Mouse (Mus musculus) hindbrain, embryonic 13.5 days (tissue): Measurements from ENCODE around the gene AI481877. TPM values are rescaled to one million over a fixed set of nuclear protein-coding genes. Genes with fewer than 3 reads are reported as not detected.

Experiments used
- ATAC-seq: fragments of 200-750 bp; cut with Nextera tagmentation; 2 replicates; pipeline ENCODE4 v1.8.0; 2017; ENCODE audit warnings: moderate TSS enrichment; ENCODE audit not compliant: low FRiP score
- H3K27ac ChIP-seq: fragments of 300-500 bp; sonication (generic); 2 replicates; pipeline ENCODE4 v1.5.1; 2015; ENCODE audit warnings: inconsistent platforms, mild to moderate bottlenecking, moderate library complexity
- H3K27me3 ChIP-seq: fragments of 300-500 bp; sonication (generic); 2 replicates; pipeline ENCODE4 v1.6.1; 2015; ENCODE audit warnings: mild to moderate bottlenecking, inconsistent platforms
- H3K36me3 ChIP-seq: fragments of 300-500 bp; sonication (generic); 2 replicates; pipeline ENCODE4 v1.6.1; 2015; ENCODE audit warnings: mild to moderate bottlenecking, inconsistent platforms
- H3K4me1 ChIP-seq: fragments of 300-500 bp; sonication (generic); replicated peaks from 2 replicates; pipeline ENCODE4 v1.6.1; 2015; ENCODE audit warnings: inconsistent platforms
- H3K4me2 ChIP-seq: fragments of 300-500 bp; sonication (generic); 2 replicates; pipeline ENCODE4 v1.6.1; 2015; ENCODE audit warnings: inconsistent platforms, mild to moderate bottlenecking, moderate library complexity
- H3K4me3 ChIP-seq: fragments of 300-500 bp; sonication (generic); 2 replicates; pipeline ENCODE4 v1.5.1; 2015; ENCODE audit warnings: mild to moderate bottlenecking, inconsistent platforms
- H3K9ac ChIP-seq: fragments of 300-500 bp; sonication (generic); 2 replicates; pipeline ENCODE4 v1.6.1; 2015; ENCODE audit warnings: mild to moderate bottlenecking, inconsistent platforms
- H3K9me3 ChIP-seq: fragments of 300-500 bp; sonication (generic); 2 replicates; pipeline ENCODE4 v1.6.1; 2016; ENCODE audit warnings: inconsistent platforms
- WGBS: fragments of 180-500 bp; shearing (Covaris S2); methylation state at CpG from one replicate; pipeline ENCODE4 v1.1.7; 2015; 5-methylcytosine and 5-hydroxymethylcytosine counted together
- polyA plus RNA-seq: library from polyadenylated mRNA; unstranded; fragments of >200 nt; fragmentation: Nextera tagmentation; extraction: Ambion mirVana; gene quantifications from 2 replicates; pipeline ENCODE4 v1.2.1, GENCODE M21; 2015

The AI481877 gene
- polyA plus RNA-seq, 1 experiment from 2014 or later: not detected

GRCm38 (mm10) chr4:59043074-59043473, 95.7 kb downstream of the AI481877 start:
- no peak overlapping the region for H3K9ac ChIP-seq
- no peak for ATAC-seq
- no peak overlapping the region for H3K4me3 ChIP-seq
- H3K4me1 ChIP-seq: 0 out of 2 replicates have a peak, but pooled peaks cover 6% of the 10 kb centered on the region
- no peak overlapping the region for H3K27ac ChIP-seq
- WGBS: 95% methylated on average over 5 of the region's 5 CpGs
- H3K9me3 ChIP-seq: no peaks in the 10 kb centered on the region
- peaks cover 33% of the 10 kb centered on the region for H3K36me3 ChIP-seq
- no peaks in the 10 kb centered on the region for H3K27me3 ChIP-seq
- H3K4me2 ChIP-seq: no peak overlapping the region

- no peak overlapping the region for H3K4me3 ChIP-seq
- 90% methylated on average over 11 of the region's 11 CpGs for WGBS
- no peak overlapping the region for H3K9ac ChIP-seq
- H3K9me3 ChIP-seq: no peaks in the 10 kb centered on the region
- H3K4me1 ChIP-seq: peaks cover 11% of the 10 kb centered on the region
- H3K4me2 ChIP-seq: no peak overlapping the region
- H3K36me3 ChIP-seq: peaks cover 33% of the 10 kb centered on the region
- no peaks in the 10 kb centered on the region for H3K27me3 ChIP-seq
- H3K27ac ChIP-seq: no peak overlapping the region
- ATAC-seq: no peak
These were observed 98.1 kb downstream of the AI481877 start for GRCm38 (mm10) chr4:59040397-59041287.

GRCm38 (mm10) chr4:59037525-59037924, 101.3 kb downstream of the AI481877 start:
- peaks cover 2% of the 10 kb centered on the region; the same call in 1 of the 2 replicates for H3K9me3 ChIP-seq
- peaks cover 29% of the 10 kb centered on the region for H3K36me3 ChIP-seq
- no peak overlapping the region for H3K9ac ChIP-seq
- H3K27ac ChIP-seq: no peak overlapping the region
- no peak overlapping the region for H3K4me3 ChIP-seq
- H3K4me1 ChIP-seq: peaks cover 12% of the 10 kb centered on the region
- 86% methylated on average over 3 of the region's 3 CpGs for WGBS
- H3K27me3 ChIP-seq: no peaks in the 10 kb centered on the region
- no peak overlapping the region for H3K4me2 ChIP-seq
- ATAC-seq: no peak

GRCm38 (mm10) chr4:59036490-59037127, 102.2 kb downstream of the AI481877 start:
- Histone ChIP-seq H3K4me3 (0 out of 2 replicates have a peak overlapping the region, but pooled peaks have one; percentile 8), H3K9me3 (peaks cover 2% of the 10 kb centered on the region; the same call in 1 of the 2 replicates), H3K4me1 (peaks cover 12% of the 10 kb centered on the region), H3K36me3 (peaks cover 25% of the 10 kb centered on the region), H3K4me2 (peak overlapping the region; percentile 62), H3K9ac (no peak overlapping the region), H3K27me3 (no peaks in the 10 kb centered on the region), H3K27ac (no peak overlapping the region)
- WGBS: 54% methylated on average over 13 of the region's 13 CpGs
- no peak for ATAC-seq

GRCm38 (mm10) chr4:59035786-59036350, 102.9 kb downstream of the AI481877 start:
- H3K27me3 ChIP-seq: no peaks in the 10 kb centered on the region
- peak overlapping the region; percentile 78 for H3K4me3 ChIP-seq
- peak; percentile 34 for ATAC-seq
- peak overlapping the region; percentile 96 for H3K9ac ChIP-seq
- H3K27ac ChIP-seq: peak overlapping the region; percentile 97
- H3K9me3 ChIP-seq: peaks cover 2% of the 10 kb centered on the region; the same call in 1 of the 2 replicates
- H3K36me3 ChIP-seq: peaks cover 22% of the 10 kb centered on the region
- 56% methylated on average over 18 of the region's 18 CpGs for whole genome bisulfite sequencing
- H3K4me2 ChIP-seq: peak overlapping the region; percentile 62
- H3K4me1 ChIP-seq: peaks cover 12% of the 10 kb centered on the region

DNA sequence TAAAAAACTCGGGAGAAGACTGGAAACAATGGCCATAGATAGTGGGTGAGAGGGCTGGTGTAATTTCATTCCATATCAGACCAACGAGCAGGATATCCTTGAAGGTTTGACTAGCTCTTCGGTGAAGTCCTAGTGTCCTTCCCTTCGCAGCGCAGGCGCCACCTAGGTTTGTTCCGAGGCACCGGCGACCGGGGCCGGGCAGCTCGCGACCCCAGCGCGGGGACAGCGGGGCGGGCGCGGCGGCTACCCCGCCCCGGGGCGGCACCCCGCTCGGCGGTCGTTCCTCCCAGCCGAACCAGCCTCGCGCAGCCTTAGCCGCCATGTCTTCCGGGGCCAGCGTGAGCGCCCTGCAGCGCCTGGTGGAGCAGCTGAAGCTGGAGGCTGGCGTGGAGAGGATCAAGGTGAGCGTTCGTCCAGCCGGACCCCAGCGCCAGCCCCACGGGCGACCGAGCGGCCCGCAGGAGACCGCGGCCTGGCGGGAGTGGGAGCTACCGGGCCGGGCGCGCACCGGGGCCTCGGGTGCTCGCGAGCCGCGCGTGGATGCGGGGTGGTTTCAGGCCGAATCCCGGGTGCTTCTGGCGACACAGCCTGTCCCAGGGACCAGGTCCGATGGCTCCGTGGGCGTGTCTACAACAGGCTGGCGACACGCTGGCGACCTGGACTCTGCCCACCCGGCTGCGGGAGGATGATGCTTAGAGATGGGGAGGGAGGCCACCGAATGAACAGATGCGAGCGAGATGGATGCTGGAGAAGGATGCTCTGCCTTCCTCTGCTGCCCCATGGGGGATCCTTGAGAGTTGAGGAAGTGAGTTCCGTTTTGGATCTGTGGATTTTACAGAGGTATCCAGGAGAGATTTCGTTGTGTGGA, 103.6 kb downstream of the AI481877 start, which contains the start of gene Gng10:
Gene Gng10, plus strand, starts transcription at position 171 of the 868 bp plus-strand sequence.
- Histone ChIP-seq H3K4me3 (peak within 1 kb of the TSS; percentile 78), H3K9me3 (peaks cover 2% of the 10 kb centered on the region; the same call in 1 of the 2 replicates), H3K36me3 (peaks cover 15% of the 10 kb centered on the region), H3K4me1 (peaks cover 12% of the 10 kb centered on the region), H3K27ac (peak within 1 kb of the TSS; percentile 97), H3K4me2 (peak within 1 kb of the TSS; percentile 62), H3K9ac (peak within 1 kb of the TSS; percentile 96), H3K27me3 (no peaks in the 10 kb centered on the region)
- peak; percentile 92 for ATAC-seq
- WGBS: 4% methylated on average over 76 of the region's 76 CpGs

DNA sequence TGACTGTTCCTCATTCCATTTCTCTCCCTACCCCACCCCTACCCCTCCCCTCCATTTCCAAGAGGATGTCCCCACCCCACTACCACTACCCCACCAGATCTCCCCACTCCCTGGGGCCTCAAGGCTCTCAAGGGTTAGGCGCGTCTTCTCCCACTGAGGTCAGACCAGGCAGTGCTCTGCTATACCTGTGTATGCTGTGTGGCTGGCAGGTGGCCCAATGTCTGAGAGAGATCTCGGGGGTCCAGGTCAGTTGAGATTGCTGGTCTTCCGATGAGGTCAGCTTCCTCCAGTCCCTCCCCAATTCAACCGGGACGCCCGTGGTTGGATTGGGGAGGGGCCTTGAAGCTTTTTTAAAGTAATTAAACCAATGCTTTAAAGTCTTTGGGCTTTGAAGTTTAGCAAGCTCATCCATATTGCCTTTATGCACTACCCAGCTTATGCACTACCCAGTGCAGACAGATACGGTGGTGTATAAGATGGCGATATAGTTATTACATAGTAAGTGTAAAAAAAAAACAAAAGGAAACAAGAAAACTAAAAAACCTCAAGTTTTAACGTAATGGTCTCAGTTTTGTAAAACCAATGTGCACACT, 104.4 kb downstream of the AI481877 start:
- peak overlapping the region; percentile 62 for H3K4me2 ChIP-seq
- H3K9ac ChIP-seq: peak overlapping the region; percentile 96
- peaks cover 7% of the 10 kb centered on the region for H3K36me3 ChIP-seq
- peak; percentile 18; the same call in 1 of the 2 replicates for ATAC-seq
- H3K9me3 ChIP-seq: peaks cover 2% of the 10 kb centered on the region; the same call in 1 of the 2 replicates
- H3K27ac ChIP-seq: peak overlapping the region; percentile 97
- H3K4me1 ChIP-seq: peaks cover 12% of the 10 kb centered on the region
- H3K4me3 ChIP-seq: peak overlapping the region; percentile 78
- no peaks in the 10 kb centered on the region for H3K27me3 ChIP-seq
- 83% methylated on average over 10 of the region's 10 CpGs for WGBS

DNA sequence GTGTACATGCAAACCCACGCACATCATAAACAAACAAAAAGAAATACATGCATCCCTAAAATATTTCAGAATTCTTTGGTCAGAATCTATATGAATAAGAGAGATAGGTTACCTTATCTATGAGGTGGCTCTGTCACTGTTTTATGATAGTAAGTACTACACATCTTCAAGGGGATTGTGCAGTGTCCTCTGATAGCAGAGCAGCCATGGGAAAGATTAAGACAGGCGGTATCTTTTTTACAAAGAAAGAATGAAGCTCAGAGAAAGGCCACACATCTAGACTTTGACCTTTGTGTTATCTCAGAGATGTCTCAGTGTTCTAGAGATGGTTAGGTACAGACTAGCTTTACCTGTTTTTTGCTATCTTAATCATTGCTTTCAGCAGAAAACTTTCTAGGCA, 121.9 kb downstream of the AI481877 start:
- Histone ChIP-seq H3K9me3 (no peaks in the 10 kb centered on the region), H3K27me3 (no peaks in the 10 kb centered on the region), H3K4me2 (no peak overlapping the region), H3K4me1 (no peaks in the 10 kb centered on the region), H3K27ac (no peak overlapping the region), H3K36me3 (peaks cover 26% of the 10 kb centered on the region), H3K4me3 (no peak overlapping the region), H3K9ac (no peak overlapping the region)
- no peak for ATAC-seq
- 90% methylated on average over 2 of the region's 2 CpGs for WGBS

- WGBS: 94% methylated on average over 3 of the region's 3 CpGs
- no peak overlapping the region for H3K4me2 ChIP-seq
- H3K9me3 ChIP-seq: no peaks in the 10 kb centered on the region
- no peaks in the 10 kb centered on the region for H3K4me1 ChIP-seq
- no peak overlapping the region for H3K4me3 ChIP-seq
- no peak overlapping the region for H3K27ac ChIP-seq
- no peak overlapping the region for H3K9ac ChIP-seq
- no peak for ATAC-seq
- peaks cover 16% of the 10 kb centered on the region for H3K36me3 ChIP-seq
- H3K27me3 ChIP-seq: no peaks in the 10 kb centered on the region
These were observed 123.6 kb downstream of the AI481877 start for GRCm38 (mm10) chr4:59015181-59015580.

- Histone ChIP-seq H3K9ac (no peak overlapping the region), H3K27me3 (no peaks in the 10 kb centered on the region), H3K4me2 (no peak overlapping the region), H3K36me3 (no peaks in the 10 kb centered on the region), H3K4me3 (no peak overlapping the region), H3K9me3 (no peaks in the 10 kb centered on the region), H3K27ac (no peak overlapping the region), H3K4me1 (0 out of 2 replicates have a peak, but pooled peaks cover under 1% of the 10 kb centered on the region)
- ATAC-seq: no peak
- WGBS: 83% methylated on average over 3 of the region's 3 CpGs
These were observed 127.3 kb downstream of the AI481877 start for GRCm38 (mm10) chr4:59011446-59011845.

DNA sequence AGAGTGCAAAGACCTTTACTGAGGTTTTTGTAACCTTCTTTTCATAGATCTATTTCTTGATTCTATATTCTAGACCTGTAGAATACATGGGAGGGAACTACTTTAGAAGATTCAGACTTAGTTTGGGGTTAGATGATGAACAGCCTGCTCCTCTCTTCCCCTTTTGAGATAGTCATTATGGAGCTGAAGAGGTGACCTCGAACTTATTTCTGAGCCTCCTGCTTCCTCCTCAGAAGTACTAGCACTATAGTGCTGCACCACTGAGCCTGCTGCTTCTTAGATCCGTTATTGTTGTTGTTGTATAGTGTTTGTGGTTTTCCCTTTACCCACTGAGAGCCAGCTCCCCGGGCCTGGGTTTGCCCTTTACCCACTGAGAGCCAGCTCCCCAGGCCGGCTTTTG, 129.1 kb downstream of the AI481877 start:
- ATAC-seq: no peak
- Histone ChIP-seq H3K4me2 (no peak overlapping the region), H3K27me3 (no peaks in the 10 kb centered on the region), H3K36me3 (no peaks in the 10 kb centered on the region), H3K4me1 (peaks cover 17% of the 10 kb centered on the region), H3K4me3 (no peak overlapping the region), H3K9ac (no peak overlapping the region), H3K27ac (no peak overlapping the region), H3K9me3 (no peaks in the 10 kb centered on the region)
- 71% methylated on average over 4 of the region's 4 CpGs for WGBS
